Mouse (Mus musculus) spleen, adult 12 weeks (tissue): Measurements from ENCODE around the gene Jarid2.
A peak's percentile ranks its signal among the peaks of the same experiment; 100 is the strongest.

Experiments
- DNase-seq: peaks from one replicate; pipeline ENCODE4 v3.0.0; 2022; ENCODE audit warnings: low spot score

Gene Jarid2

DNA sequence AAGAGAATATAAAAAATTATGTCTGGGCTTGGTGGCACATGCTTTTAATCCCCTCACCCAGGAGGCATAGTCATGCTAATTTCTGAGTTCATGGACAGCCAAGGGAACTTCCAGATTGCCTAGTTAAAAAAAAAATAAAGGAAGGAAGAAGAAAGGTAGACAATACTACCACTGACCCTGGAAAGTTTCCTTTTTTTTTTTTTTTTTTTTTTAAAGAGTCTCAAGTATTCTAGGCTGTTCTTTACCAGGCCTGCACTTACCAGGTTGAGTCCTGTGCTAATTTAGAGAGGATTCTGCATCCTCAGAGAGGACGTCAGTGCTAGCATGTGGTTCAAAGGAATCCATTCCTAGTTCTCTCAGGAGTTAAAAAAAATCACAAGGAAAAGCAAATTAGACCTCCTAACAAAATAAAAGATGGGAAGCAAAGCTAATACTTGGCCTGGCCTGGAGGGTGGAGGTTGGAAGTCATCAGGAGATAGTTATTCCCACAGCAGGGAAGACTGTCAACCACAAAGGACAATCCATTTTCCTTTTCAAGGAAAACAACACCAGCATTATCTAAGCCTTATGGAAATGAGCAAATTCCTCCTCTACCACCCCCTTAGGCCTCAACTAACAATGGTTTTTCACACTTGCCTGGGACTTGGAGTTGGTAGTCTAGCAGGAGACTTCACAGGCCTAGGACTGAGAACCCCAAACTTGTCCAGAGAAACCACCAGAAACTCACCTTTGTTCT lies 961 bp upstream of the Jarid2 start:
- DNase-seq, result no peak

DNA sequence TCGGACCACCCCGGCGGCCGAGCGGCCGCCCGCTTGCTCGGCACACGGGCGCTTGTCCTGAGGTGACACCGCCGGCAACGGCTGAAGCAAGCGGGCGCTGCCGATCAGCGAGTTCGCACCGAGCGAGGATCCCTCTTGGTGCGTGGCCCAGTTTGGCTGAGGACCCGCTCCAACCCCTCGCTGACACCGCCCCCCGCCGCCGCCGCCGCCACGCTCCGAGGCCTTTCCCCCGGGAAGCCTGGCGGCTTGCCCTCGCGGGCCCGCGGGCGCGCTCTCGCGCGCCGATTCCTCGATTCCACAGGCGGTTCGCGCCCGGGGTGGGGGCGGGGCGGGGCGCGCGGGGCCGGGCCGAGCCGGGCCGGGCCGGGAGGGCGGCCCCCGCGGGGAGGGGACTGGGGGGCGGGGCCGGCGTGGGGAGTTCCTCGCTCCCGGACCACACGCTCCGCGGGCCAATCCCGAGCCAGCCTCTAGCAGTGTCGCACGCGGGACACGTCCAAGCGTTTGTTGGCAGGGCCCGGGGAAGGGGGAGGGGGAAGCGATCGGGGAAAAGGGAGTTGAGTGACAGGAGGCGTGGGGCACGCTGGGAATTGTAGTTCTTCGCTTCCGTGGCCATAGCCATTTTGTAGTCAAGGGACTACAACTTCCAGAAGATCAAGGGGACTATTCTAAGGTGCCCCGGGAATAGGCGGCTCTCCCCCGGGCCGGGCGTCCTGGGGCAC lies 1.0 kb downstream of the Jarid2 start:
- DNase-seq, result peak; percentile 96

DNA sequence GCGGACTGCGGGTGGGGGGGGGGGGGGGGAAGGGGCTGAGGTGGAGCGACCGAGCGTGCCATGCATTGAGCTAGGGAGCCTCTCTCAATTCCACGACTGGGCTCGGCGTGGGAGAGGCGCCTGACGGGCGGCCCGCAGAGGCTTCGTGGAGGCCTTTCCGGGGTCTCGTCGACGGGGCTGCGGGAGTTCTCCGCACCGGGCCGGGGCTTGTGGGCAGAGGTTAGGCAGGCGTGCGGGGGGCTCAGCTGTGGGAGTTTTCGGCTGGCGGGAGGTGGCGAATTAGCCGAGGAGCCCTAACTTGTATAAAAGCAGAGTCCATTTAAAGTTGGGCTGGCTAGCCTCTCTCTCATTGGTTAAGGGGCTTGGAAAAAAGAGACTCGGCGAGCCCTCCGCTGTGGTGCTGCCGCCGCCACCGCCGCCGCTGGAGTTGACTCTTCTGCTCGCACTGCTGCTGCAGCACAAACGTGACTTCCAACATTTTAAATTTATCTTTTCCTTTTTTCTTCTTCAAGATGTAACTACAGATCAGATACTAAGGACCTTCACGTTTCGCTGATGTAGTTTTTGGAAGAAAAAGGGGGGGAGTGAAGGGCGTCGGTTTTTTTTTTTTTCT lies 1.8 kb downstream of the Jarid2 start:
- DNase-seq, result peak; percentile 84

DNA sequence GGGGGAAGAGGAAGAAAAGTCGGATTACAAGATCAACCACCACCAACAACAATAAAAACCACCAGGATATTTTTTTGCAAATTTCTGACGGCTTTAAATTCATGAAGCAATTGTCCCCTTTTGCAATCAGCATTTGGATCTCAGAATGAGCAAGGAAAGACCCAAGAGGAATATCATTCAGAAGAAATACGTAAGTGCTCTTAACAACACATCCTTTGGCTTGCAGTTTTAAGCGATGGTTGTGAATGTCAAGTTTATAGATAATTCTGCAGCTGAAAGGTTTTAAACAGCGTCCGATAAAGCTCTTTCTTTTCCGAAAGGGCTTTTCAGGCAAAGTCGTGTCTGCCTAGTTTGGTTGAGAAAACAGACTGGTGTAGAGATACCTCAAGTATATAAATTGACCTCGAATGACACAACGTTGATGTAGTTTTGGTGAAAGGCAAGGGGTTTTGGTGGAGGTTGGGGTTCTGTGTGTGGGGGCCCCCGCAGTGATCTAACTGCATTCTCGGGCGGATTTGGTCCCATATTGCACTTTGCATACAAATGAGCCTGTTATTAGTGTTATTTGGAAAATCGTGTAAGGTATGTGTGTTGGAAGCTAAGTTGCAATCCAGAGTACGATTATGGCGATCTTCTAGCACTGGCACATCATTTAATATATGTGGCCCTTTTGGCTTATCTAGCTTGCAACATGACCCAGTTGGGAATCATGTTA lies 2.6 kb downstream of the Jarid2 start:
- no peak for DNase-seq

DNA sequence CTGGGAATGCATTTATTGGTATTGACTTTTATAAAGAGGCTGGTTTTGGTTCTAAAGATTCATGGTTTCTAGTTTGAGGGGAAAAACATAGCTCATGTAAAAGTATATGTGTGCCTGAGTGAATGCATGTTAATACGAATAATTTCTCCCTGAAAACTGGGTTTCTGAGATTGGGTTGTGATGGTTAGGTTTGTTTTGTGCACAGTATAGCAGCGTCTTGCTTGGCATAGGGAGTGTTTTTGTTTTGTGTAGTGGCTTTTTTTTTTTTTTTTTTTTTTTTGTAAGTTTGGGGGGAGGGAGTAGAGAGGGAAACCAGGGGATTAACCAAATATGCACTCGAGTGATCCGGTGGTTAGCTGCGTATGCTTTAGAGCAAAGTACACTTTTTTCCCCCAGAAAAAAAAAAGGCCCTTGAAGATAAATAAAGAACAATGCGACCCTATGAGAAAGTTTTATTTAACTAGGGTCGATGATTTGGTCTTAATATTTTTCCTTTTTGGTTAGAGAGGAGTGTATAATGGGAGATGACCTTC lies 3.2 kb downstream of the Jarid2 start:
- DNase-seq, result no peak

DNA sequence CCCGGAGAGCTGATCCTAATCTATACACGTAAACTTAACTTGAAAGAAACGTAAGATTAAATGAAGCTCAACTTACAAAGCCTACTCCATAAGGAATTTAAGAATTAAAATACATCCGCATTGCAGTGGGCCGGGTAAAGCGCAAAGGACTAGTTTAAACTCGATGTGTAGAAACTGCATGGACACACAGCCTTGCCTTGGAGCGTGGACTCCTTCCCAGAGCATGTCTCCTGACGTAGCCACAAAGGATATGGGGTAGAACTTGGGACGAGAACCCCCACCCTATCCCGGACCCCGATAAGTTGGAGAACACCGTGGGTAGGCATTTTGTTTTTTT lies 3.7 kb downstream of the Jarid2 start:
- no peak for DNase-seq

DNA sequence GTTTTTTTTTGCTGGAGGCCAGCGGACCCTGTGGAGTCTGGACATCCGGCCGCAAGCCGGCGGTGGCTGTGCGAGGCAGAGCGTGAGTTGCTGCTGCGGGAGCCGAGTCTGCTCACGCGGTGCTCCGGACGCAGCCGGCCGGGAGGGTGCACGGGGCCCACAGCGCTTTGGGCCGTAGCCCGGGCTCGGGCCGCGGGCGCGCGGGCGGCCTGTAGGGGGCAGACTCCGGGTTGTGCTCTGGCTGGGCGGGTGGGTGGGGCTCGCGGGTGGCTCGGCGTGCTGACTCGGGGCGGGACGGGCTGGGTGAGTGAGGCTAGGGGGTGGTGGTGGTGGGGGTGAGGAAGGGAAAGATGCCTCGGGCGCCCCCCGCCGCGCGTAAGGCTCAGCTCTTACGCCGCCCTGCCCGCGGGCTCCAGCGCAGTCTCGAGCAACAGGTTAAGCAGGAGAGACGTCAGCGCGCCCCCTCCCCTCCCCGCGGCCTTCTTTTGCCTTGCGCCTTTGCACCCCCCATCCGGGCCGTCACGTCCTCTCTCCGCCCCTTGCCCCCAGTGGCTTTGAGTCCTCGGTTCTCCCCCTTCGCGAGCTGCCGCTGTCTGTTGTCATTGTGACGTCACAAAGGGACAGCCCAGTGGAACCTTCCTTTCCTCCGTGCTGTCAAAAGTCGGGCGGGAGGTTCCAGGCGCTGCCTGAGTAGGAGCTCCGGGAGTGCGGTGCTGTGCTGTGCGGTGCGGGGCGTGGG lies 4.3 kb downstream of the Jarid2 start:
- DNase-seq, result peak; percentile 81

DNA sequence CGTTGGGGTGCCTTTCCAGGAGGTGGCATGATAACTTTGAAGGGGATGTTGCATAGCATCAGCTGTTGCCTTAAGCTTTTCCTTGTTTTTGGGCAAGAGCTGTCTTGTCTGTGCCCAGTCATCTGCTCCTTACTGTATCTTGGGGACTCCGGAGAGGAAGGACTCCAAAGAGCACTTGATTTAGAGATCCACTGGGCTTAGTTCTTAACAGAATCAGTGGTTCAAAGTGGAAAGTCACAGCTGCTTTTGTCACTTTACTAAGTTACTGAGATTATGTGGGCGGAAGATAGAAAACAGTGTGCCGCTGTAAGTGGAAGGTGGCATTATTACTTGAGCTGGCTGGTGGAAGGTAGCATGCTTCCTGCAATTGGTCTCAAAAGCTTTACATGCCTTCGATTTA lies 5.2 kb downstream of the Jarid2 start:
- DNase-seq, result no peak

DNA sequence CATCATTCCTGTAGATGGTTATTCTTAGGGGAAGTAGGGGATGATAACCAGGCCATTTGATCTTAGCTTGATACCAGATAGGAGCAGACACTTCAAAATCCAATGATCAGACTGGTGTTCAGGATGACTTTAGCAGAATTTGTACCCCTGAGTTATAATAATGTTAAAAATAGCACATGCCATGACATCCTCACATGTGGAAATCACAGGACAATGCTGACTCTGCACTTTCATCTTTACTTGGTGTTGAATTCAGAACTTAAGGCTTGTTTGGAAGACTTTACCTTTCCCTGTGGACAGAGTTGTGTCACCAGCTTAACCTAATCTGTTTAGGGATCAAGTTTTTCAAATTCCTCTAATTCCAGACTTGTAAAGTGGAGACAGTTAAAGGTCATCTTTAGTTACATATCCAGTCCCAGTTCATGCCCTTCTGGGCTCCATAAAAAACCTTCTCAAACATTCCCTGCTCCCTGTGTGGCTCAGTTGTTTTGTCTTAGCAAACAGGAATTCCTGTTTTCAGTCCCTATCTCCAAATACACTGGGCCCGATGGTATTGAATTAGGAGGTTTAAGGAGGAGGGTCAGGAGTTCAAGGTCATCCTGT lies 5.9 kb downstream of the Jarid2 start:
- no peak for DNase-seq

DNA sequence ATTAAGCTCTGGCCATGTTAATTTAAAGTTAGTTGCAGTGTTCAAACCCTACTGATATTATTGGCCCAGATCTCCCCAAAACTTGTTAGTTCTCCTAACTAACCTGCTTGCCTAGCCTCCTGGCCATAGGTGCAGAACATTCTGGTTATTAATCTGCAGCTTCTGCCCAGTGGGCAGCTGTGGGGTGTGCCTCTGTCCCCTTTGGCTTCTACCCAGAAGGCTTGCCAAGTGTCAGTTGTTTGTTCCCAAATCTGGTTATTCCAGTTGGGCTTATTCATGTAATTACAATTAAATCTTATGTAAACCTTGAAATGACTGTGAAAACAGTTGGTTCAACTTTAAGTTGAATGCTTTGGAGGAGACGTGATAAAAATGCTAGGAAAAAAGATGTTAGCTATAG lies 8.0 kb downstream of the Jarid2 start:
- DNase-seq, result no peak

DNA sequence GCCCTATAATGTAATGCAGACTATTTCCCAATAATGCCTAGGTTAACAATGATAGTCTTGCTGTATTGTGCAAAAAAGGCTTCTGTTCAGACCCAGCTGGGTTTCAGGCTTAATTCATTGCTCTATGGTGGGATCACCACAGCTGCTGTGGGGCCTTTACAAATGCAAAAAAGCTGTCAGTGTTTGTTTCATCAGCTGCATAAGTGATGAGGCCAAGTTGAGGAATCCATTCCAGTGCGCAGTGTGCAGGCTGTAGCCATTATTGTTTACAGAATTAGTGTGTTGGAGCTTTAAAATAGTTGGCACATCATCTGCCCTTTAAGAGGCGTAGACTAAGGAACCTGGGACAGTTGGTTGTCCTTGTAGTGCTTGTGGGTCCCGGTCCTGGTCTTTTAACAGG lies 22.5 kb downstream of the Jarid2 start:
- DNase-seq, result no peak

DNA sequence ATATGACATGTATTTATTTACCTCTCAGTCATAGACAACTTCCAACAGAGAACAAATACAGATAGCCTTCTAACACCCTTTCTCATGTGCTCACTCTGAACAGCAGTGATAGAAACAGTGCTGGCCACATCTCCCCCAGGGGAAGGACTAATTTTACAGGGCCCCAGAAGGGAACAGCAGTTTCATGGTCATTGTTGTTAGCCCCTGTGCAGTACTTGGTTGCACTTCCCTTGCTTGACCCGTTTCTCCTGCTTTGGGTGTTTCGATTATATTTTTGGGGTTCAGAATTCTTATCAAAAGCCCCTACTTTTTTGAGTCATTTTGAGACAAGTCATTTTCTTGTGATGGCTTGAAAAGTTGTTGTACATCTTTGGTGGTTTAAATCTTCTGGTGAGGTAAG lies 23.9 kb downstream of the Jarid2 start:
- no peak for DNase-seq

DNA sequence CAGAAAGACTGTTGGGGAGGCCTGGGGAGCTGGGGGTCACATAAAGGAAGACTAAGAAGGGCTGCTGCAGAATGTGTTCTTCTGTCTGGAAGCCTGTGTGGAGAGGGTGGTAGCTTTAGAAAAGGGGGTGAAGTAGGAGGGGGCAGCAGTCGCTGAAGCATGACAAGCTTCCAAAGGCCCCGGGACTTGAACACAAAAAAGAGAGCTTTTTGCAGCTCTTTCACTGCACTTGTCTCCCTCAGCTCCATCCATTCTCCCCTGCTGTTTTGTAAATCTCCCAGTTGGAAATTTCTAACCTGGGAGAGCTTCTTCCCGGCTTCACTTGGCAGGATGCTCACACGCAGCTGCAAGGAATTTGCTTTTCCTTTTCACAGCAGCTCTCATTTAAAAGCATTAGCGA lies 26.2 kb downstream of the Jarid2 start:
- no peak for DNase-seq

DNA sequence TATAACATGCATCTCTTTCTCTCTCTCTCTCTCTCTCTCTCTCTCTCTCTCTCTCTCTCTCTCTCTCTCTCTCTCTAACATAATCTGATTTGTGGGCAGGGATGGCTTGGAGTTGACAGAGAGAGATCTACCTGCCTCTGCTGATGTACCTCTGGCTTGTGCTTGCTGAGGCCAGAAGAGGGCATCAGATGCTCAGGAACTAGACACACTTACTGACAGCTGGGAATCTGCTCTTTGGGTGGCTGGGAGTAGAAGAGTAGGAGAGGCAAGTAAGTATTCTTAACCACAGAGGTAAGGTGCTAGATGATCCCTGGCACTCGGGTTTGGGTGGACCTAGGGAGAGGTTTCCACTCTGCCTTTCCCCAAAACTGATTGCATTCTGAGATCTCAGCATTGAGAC lies 29.5 kb downstream of the Jarid2 start:
- DNase-seq, result no peak

DNA sequence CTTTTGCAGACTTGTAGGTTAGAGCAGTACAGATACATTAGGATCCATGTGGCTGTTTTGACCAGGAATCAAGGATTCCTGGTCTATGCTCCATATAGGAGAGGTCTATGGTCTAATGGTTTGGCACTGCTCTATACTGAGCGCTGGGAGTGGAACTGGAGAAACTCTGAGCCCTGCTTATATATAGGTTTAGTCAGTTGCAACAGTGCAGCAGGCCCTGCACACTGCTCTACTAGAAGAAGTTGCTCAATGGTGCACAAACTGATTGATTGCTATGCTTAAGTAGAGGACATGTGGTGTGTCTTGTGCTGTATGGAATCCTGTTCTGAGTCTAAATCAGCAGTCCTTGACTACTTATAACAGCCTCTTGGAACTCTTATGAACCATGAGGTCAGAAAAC lies 31.5 kb downstream of the Jarid2 start:
- no peak for DNase-seq

DNA sequence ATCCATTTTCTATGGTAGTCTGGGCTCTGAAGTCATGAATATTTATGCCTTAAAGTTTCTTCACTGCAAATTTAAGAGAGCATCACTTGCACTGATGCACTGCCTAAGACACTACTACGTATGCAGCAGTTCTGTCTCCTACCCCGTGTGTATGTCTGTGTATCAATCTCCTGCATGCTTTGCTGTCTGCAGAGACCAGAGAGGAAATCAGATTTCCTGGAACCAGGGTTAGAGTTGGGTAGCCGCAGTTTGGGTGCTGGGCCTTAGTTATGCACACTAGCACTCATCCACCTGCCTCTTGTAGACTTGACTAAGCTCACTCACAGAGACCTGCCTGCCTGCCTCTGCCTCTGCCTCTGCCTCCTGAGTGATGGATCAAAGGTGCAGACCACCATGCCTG lies 33.8 kb downstream of the Jarid2 start:
- no peak for DNase-seq

DNA sequence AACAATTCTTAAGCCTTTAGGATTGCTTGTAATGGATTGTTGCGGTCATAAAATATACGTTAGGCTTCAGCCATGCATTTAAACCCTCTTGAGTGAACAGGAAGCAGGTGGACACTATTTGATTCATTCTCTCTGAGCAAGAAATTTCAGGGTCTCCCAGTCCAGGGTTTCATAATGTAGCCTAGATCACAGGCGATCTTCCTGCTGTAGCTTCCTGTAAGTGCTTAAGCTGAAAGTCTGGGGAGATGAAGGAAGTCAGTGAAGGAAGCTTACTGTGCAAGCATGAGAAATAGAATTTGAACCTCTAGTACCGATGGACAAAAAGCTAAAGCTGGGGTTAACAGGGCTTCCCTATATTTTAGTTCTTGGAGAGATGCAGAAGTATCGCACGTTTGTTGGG lies 38.5 kb downstream of the Jarid2 start:
- DNase-seq, result no peak

DNA sequence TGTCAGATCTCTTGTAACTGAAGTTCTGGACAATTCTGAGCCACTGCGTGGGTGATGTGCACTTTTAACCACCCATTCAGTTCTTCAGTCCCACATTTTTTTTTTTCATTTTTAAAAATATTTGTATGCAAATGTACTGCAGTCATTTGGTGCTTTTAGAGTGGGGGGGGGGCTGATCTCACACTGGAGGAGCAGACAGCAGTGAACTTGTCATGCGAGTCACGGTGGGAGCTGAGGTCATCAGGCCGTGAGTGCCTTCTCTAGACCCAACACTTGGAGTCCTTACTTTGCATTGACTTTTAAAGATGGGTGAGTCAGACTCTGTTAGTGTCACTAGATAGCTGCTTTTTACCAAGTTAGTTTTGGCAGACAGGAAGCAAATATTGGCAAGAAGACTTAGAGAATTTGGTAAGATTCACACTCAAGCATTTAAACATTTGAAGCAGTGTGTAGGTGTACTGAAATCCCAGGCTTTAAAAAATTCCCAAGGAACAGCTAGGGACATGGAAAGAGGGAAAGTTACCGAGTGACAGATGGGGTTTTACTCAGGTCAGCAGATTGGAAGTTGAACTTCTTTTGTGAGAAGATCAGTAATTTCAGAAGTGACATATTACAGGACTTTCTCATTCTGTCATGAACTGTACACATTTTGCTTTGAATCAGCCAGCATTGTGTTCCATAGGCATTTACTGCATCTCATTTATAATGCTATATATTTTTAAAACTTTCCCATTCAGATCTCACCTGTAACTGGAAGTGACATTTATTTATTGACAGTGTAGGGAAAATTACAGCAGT lies 41.7 kb downstream of the Jarid2 start:
- DNase-seq, result no peak

DNA sequence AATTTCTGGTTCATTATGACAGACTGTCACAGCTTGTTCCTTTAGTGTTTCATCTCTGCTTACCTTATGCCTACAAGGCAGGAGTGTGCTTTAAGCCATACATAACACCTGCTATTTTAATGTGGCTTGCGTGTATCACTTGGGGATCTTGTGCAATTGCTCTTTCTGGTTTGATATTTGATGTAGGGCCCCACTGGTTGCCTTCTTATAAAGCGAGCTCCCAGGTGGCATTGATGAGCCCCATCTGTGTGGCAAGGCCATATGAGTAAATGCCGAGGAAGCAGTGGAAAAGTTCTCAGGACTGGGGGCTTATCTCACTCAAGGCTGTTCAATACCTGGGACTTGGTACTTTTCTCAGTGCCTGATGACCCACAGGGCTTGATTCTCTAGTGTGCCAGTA lies 43.5 kb downstream of the Jarid2 start:
- DNase-seq, result no peak

DNA sequence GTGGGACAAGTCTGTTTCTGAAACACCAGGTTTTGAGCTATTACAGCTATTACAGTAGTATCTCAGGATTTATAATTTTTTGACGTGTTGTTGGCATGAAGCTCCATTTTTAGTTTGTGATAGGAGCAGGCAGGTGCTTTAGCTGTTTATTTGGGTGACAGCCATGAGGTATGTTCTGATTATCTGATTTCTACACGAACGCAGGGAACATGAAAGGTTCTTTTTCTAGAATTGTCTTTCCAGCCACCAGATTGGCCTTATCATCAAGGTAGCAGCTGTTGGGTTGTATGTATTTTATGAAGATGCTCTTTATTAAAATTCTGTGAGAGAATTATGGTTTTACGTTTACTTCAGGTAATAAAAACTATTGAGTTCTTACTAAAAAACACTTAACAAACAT lies 45.1 kb downstream of the Jarid2 start:
- no peak for DNase-seq

DNA sequence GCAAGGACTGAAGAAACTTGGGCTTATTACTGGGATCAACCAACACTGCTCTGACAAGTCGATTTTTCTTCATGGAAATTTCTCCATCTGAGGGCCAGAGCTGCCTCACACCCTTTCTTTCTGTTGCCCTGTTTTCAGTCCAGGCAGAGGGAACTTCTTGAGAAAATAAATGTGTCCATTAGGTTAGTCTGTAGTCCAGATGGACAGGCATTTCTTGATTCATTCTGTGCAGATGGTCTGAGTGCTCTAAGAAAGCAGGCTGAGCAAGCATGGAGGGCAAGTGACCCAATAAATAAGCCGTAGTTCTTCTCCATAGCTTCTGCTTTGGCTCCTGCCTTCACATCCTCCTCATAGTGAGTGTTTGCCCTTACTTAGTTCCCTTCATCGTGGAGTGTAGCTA lies 46.1 kb downstream of the Jarid2 start:
- DNase-seq, result no peak
